Mouse (Mus musculus): ENCODE data around the gene Pip5k1a. TPM values are rescaled to one million over a fixed set of nuclear protein-coding genes. Genes with fewer than 3 reads are reported as not detected.
"Not testable (repeated sequence)": the region's sequence is repeated elsewhere in the genome, so short reads cannot be mapped to it uniquely, and the experiment has no call there.

The Pip5k1a gene
- polyA plus RNA-seq, 1 experiment from 2014 or later, result 19.5 TPM

- 63% methylated on average over 5 of the region's 5 CpGs for WGBS
- Histone ChIP-seq H3K9me3 (no peaks in the 10 kb centered on the region), H3K4me3 (no peak overlapping the region), H3K4me1 (peaks cover 30% of the 10 kb centered on the region), H3K27me3 (ENCODE audit: poor library complexity, severe bottlenecking) (no peaks in the 10 kb centered on the region), H3K27ac (peak overlapping the region; percentile 44; the same call in 1 of the 2 replicates), H3K36me3 (replicated peaks) (peaks cover 16% of the 10 kb centered on the region)
- no peak for DNase-seq (ENCODE audit: extremely low spot score, low spot score)
These were observed 81.5 kb downstream of the Pip5k1a start for GRCm38 (mm10) chr3:95025202-95025601.

DNA sequence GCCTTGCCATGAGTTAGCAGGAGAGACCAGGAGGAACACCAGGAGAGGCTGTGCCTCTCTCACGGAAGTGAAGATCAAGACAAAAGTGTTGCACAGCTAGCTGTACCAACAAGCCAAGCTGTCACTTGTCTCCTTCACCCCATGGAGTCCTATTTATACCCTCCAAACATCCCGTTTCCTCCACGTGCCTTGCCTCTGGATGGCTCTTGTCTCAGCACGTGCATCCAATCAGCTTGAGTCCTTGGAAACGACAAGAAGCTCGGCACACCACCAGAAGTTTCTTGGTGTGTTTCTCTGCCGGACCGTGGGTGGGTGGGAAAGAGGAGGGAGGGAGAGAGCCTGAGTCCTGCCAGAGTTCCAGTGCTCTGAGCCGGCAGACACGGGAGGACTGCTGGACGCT, 82.2 kb downstream of the Pip5k1a start:
- Histone ChIP-seq H3K9me3 (no peaks in the 10 kb centered on the region), H3K27ac (peak overlapping the region; percentile 44; the same call in 1 of the 2 replicates), H3K4me3 (no peak overlapping the region), H3K4me1 (peaks cover 30% of the 10 kb centered on the region), H3K36me3 (replicated peaks) (peaks cover 9% of the 10 kb centered on the region; the same call in 1 of the 2 replicates), H3K27me3 (ENCODE audit: poor library complexity, severe bottlenecking) (no peaks in the 10 kb centered on the region)
- 41% methylated on average over 11 of the region's 11 CpGs for WGBS
- DNase-seq (ENCODE audit: extremely low spot score, low spot score), result no peak

GRCm38 (mm10) chr3:95020956-95021355, 85.8 kb downstream of the Pip5k1a start:
- H3K9me3 ChIP-seq; DNase-seq (ENCODE audit: extremely low spot score, low spot score); H3K36me3 ChIP-seq (replicated peaks); H3K27ac ChIP-seq; H3K27me3 ChIP-seq (ENCODE audit: poor library complexity, severe bottlenecking); H3K4me3 ChIP-seq: not testable (repeated sequence)
- peaks cover 31% of the 10 kb centered on the region for H3K4me1 ChIP-seq
- WGBS, result 93% methylated on average over 5 of the region's 5 CpGs

DNA sequence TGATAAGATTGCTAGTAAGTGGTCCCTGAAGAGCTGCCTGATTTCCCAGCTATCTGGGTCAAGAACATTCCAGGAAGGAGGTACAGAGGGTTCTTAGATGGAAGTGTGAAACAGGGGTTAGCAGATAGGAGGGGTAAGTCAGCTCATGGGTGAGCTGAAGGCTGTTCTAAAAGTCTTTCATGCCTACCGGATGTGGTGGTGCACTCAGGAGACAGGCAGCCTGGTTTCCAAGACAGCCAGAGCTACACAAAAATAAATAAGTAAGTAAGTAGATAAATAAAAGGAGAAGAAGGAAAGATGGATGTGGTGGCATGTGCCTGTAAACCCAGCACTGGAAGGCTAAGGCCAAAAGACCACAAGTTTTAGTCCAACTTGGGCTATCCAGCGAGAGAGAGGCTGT, 88.0 kb downstream of the Pip5k1a start:
- Histone ChIP-seq H3K27me3 (ENCODE audit: poor library complexity, severe bottlenecking) (no peaks in the 10 kb centered on the region), H3K27ac (no peak overlapping the region), H3K4me1 (peaks cover 23% of the 10 kb centered on the region), H3K36me3 (replicated peaks) (peaks cover 4% of the 10 kb centered on the region; the same call in 1 of the 2 replicates), H3K9me3 (no peaks in the 10 kb centered on the region), H3K4me3 (no peak overlapping the region)
- no peak for DNase-seq (ENCODE audit: extremely low spot score, low spot score)
- 88% methylated on average over 2 of the region's 2 CpGs for WGBS

DNA sequence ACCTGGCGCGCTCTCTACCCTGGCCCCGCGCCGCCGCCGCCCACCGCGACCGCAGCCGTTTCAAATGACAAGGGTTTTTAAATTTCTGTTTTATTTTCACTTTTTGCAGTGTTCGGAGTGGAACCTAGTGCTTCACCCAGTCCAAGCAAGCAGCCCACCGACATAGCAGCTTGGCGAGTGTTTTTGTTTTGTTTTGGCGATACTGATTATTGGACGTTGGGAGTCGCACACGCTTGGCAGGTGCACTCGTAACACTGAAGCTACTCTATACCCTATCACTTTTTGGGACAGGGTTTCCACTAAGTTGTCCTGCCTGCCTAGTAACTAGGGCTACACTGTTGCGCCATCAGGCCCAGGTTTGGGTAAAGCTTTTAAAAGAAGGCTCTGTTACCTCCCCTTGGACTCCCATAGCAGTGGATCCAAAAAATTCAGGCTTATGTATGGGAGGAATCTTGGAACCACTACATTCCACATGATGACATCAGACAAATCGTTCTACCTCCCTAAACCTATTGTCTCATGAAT, 90.1 kb downstream of the Pip5k1a start:
- Histone ChIP-seq H3K4me3 (peak overlapping the region; percentile 89), H3K4me1 (peaks cover 34% of the 10 kb centered on the region), H3K27ac (peak overlapping the region; percentile 95), H3K36me3 (replicated peaks) (peaks cover 23% of the 10 kb centered on the region), H3K9me3 (no peaks in the 10 kb centered on the region), H3K27me3 (ENCODE audit: poor library complexity, severe bottlenecking) (no peaks in the 10 kb centered on the region)
- DNase-seq (ENCODE audit: extremely low spot score, low spot score), result no peak
- 5% methylated on average over 21 of the region's 21 CpGs for WGBS

DNA sequence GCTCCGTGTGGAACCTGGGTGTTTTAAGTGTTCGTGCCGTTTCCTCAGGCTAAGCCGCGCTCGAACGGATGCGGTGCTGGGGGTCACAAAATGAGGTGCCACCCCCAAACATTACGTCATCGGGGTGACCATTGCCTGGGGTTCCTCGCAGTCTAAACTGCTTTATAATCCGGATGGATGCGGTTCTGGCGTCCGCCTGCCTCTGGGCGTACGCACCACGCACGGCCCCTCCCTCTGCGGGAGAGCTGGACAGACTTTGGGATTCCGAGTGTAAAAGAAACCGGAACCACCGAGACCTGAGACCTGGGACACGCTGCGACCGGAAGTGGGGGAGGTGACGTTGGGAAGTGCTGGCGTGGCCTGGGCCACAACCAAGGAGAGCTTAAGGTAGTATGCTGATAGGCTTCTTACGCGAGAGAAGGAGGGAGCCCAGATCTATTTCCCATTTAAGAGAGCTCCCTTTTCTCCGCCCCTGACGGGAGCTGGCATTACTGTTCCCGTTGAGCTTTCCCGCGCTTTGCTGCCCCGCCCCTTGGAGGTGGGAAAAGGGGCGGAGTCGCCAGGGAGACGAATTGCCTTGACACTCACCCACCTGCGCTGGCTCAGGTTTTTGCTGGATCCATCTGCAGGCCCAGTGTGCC, 90.7 kb downstream of the Pip5k1a start:
- peak; percentile 90 for DNase-seq (ENCODE audit: extremely low spot score, low spot score)

DNA sequence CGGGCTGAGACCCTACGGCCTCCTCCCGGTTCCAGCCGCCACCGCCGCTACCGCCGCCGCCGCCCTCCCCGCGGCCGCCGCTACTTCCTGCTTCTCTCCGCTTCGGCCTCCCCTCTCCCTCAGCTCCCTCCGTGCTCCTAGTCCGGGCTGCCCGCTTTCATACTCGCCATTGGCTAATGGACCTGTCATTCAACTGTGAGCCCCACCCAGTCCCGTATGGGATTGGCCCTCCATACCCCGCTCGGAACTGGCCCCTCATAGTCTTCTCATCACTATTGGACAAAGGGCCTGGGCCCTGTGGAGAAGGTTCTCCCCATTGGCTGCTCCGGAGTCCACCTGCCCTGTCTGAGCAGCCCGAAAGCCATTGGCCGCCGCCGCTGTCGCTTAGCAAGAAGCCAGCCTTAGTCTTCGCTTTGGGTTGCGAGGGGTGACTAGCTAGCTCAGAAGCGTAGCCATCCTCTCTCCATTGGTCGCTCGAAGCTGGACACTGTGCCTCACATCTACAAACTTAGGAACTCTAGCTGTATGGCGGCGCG, 91.3 kb downstream of the Pip5k1a start, which contains the start of gene Zfp687:
Gene Zfp687 (minus strand): TSS at position 112 of the 536 bp plus-strand sequence.
- Histone ChIP-seq H3K36me3 (replicated peaks) (peaks cover 33% of the 10 kb centered on the region), H3K27ac (peak within 1 kb of the TSS; percentile 95), H3K4me3 (peak within 1 kb of the TSS; percentile 89), H3K9me3 (no peaks in the 10 kb centered on the region), H3K4me1 (peaks cover 34% of the 10 kb centered on the region), H3K27me3 (ENCODE audit: poor library complexity, severe bottlenecking) (no peaks in the 10 kb centered on the region)
- peak; percentile 98 for DNase-seq (ENCODE audit: extremely low spot score, low spot score)
- under 1% methylated on average over 33 of the region's 37 CpGs for WGBS

More for the DNA sequence above, 90.7 kb downstream of the Pip5k1a start:
- peak overlapping the region; percentile 95 for H3K27ac ChIP-seq
- peaks cover 34% of the 10 kb centered on the region for H3K4me1 ChIP-seq
- H3K9me3 ChIP-seq, result no peaks in the 10 kb centered on the region
- peak overlapping the region; percentile 89 for H3K4me3 ChIP-seq
- WGBS, result under 1% methylated on average over 40 of the region's 40 CpGs
- H3K36me3 ChIP-seq (replicated peaks), result peaks cover 29% of the 10 kb centered on the region
- H3K27me3 ChIP-seq (ENCODE audit: poor library complexity, severe bottlenecking), result no peaks in the 10 kb centered on the region

DNA sequence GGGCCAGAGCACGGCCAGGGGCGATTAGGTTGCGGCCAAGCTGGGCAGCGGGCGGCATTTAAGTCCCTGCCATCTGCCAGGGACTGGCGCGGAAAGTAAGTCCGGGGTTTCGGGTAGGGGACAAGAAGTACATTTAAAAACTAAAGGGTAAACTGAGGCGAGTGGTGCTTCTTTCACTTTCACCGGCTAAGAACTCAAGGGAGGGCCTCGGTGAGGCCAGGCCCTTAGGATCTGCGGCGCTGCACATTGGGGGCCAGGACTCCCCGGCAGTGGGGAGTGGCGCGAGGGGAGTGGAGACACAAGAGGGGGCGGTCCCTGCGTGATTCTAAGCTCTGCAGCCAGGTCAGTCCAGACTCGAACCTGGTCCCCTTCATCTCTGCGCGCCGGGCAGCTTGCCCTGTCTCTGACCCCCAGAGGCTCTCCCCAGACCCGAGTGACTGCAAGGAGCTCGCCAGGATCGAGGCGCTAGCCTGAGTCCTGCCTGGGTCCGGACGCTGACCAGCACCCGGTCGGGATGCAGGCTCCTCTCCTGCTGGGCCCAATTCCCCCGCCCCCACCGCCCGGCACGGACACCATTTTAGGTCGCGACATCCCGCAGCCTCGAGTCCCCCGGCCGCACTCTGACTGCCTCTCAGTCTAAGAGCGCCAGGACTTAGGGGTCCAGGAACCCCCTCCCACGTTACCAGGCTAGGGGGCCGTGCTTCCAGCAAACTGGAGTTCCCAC, 92.1 kb downstream of the Pip5k1a start:
- Histone ChIP-seq H3K27ac (peak overlapping the region; percentile 95), H3K36me3 (replicated peaks) (peaks cover 39% of the 10 kb centered on the region), H3K4me3 (peak overlapping the region; percentile 89), H3K9me3 (no peaks in the 10 kb centered on the region), H3K27me3 (ENCODE audit: poor library complexity, severe bottlenecking) (no peaks in the 10 kb centered on the region), H3K4me1 (peaks cover 34% of the 10 kb centered on the region)
- peak; percentile 72 for DNase-seq (ENCODE audit: extremely low spot score, low spot score)
- WGBS, result under 1% methylated on average over 44 of the region's 44 CpGs

- no peak for DNase-seq (ENCODE audit: extremely low spot score, low spot score)
- H3K27me3 ChIP-seq (ENCODE audit: poor library complexity, severe bottlenecking), result no peaks in the 10 kb centered on the region
- peaks cover 34% of the 10 kb centered on the region for H3K4me1 ChIP-seq
- peak overlapping the region; percentile 89 for H3K4me3 ChIP-seq
- H3K27ac ChIP-seq, result peak overlapping the region; percentile 95
- H3K9me3 ChIP-seq, result no peaks in the 10 kb centered on the region
- peaks cover 46% of the 10 kb centered on the region for H3K36me3 ChIP-seq (replicated peaks)
- 12% methylated on average over 13 of the region's 13 CpGs for WGBS
These were observed 92.9 kb downstream of the Pip5k1a start for GRCm38 (mm10) chr3:95013699-95014427.

GRCm38 (mm10) chr3:95012982-95013381, 93.7 kb downstream of the Pip5k1a start:
- no peak for DNase-seq (ENCODE audit: extremely low spot score, low spot score)
- H3K27ac ChIP-seq, result 0 out of 2 replicates have a peak overlapping the region, but pooled peaks have one; percentile 16
- WGBS, result 84% methylated on average over 3 of the region's 3 CpGs
- no peaks in the 10 kb centered on the region for H3K27me3 ChIP-seq (ENCODE audit: poor library complexity, severe bottlenecking)
- peaks cover 41% of the 10 kb centered on the region for H3K4me1 ChIP-seq
- peak overlapping the region; percentile 89 for H3K4me3 ChIP-seq
- H3K9me3 ChIP-seq, result no peaks in the 10 kb centered on the region
- peaks cover 55% of the 10 kb centered on the region for H3K36me3 ChIP-seq (replicated peaks)

- H3K9me3 ChIP-seq, result no peaks in the 10 kb centered on the region
- no peak overlapping the region for H3K4me3 ChIP-seq
- H3K27me3 ChIP-seq (ENCODE audit: poor library complexity, severe bottlenecking), result no peaks in the 10 kb centered on the region
- DNase-seq (ENCODE audit: extremely low spot score, low spot score), result no peak
- H3K36me3 ChIP-seq (replicated peaks), result peaks cover 81% of the 10 kb centered on the region
- H3K27ac ChIP-seq, result no peak overlapping the region
- WGBS, result 88% methylated on average over 7 of the region's 7 CpGs
- peaks cover 42% of the 10 kb centered on the region for H3K4me1 ChIP-seq
These were observed 96.3 kb downstream of the Pip5k1a start for GRCm38 (mm10) chr3:95010396-95010795.
